Mouse (Mus musculus): ENCODE results near the gene Cisd3. TPM values are rescaled to one million over a fixed set of nuclear protein-coding genes. Genes with fewer than 3 reads are reported as not detected.
A peak's percentile ranks its signal among the peaks of the same experiment; 100 is the strongest.
"Not testable (repeated sequence)": the region's sequence is repeated elsewhere in the genome, so short reads cannot be mapped to it uniquely, and the experiment has no call there.

Gene Cisd3
- polyA plus RNA-seq, 2 experiments from 2014 or later = 91.3 to 99.5 TPM

DNA sequence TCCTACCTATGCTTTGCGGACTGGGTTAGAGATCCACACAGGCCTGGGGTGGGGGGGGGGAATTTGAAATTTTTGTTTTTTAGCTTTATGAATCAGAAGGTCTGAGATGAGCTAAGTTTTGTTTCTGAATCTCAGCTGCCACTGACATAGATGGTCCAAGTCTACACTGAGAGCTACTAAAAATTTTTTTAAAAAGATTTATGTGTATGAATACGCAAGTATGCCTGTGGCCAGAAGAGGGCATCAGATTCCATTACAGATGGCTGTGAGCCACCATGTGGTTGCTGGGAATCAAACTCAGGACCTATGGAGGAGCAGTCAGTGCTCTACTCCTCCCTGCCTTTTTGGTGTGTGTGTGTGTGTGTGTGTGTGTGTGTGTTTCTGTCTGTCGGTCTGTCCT, 28.7 kb downstream of the Cisd3 start:
- ATAC-seq = no peak

DNA sequence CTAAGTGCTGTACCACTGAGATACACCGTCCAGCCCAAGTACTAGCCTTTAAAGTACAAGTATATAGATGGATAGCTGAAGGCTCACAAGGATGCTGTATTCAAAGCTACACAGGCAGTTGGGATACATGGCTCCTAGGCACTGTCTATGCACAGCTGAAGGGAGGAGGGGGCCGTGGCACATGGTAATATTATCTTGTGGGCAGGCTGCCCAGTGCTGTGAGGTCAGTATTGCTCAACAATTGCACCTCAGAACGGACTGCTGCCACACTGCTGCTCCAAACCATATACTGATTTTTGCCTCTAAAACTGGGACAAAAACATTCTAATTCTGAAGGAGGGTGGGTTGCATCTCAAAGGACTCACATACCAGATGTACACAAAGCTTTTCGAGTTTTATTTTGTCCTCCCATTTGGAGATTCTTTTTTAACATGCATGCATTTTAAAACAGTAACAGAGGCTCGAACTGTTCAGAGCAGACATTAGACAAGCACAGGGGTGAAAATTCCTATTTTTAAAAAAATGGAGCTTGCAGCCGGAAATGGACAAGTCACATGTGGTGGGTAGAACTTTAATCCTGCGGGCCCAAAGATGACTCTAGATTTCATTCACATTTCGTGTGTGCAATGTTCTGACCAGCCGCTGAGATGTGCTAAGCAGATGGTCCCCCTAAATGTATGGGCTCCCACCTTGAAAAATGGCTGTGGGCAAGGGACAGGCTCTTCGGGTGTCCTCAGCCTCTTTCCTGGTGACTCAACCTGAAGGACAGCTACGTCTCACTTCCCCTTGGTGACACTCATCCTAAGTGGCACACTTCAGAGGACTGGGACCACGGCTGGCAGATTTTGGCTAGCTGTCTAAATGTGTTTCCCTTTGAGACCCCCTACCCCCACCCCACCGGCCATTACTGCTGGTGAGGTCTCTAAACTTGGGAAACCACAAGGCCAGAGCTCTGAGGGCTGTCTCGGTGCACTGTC, 29.4 kb downstream of the Cisd3 start:
- ATAC-seq = no peak

DNA sequence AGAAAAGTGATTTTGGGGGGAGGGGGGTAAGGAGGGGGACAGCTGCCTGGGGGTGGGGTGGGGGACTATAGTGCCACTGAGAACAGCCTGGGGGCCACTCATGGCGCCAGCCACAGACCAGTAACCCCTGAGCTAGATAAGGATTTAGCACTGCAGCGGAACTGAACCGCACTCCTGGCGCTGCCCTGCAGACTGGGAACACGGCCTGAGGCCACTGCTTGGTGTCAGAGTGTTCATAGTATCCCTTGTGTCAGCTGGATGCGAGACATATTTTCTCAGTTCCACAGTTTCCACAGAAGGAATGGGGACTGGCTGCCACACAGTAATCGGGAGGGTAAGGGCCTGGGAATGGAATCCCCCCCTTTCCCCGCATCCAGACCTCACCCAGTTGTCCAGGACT, 30.4 kb downstream of the Cisd3 start:
- ATAC-seq = no peak

DNA sequence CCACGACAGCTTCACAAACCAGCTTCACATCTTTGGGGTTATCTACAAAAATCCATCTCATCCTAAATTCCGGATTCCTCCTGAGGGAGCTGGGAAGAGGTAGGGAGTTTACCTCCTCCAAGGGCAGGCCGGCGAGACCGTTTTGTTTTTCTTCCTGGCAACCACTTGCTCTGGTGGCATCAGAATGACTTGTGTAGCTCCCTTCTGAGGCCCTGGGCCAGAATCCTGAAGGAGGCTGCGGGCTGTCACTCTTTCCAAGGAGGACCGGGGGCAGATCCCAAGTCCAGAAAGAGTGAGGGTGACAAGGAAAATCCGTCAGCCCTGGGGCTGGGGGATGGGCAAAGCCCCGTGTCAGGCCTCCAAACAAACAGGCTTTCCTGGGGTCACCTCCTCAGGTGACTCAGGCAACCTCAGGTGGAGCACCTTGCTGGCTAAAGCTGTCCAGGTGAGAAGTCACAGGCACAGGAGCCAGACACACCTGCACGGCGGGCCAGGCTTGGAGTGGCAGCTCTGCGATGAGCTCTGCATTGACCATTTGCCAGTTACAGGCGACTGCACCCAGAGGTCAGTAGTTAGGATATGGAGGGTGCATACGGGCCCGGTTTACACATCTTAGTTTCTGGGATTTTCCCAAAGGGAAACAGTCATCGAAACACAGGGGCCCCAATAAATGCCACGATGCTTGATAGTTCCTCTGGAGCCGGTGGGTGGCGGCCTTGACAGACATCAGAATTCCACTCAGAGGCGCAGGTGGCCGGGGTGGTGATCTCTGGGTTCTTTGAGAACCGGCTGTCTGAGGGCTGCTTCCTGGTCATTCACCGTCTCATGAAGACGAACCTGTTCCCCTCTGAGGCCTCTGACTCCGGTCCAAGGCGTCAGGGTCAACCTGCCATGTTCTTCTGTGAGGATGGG, 32.0 kb downstream of the Cisd3 start:
- ATAC-seq = no peak

DNA sequence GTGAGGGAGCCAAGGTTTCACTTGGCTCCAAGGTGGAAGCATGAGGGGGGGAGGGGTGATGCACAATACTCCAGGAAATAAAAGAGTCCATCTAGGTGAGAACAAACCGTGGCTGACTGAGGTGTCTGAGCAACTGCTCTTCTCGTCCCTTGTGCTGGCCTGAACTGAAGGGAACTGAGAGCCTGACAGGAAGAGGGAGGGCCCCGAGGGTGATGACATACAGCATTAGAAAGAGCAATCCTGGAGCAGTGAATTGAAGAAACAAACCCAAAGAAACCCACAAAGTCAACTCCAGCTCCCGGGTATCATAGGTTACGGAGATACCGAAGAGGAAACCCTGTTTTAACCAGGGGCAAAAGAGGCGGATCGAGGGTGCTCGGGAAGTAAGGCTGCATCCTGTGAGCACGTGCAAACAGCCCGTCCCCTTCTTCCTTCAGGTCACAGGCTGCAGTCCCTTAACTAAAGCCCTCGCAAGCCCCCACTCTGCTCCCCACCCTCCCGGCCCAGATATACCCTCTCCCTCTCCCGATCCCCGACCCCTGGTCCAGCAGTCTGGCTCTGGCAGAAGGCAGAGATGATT, 32.7 kb downstream of the Cisd3 start:
- ATAC-seq = peak; percentile 25

DNA sequence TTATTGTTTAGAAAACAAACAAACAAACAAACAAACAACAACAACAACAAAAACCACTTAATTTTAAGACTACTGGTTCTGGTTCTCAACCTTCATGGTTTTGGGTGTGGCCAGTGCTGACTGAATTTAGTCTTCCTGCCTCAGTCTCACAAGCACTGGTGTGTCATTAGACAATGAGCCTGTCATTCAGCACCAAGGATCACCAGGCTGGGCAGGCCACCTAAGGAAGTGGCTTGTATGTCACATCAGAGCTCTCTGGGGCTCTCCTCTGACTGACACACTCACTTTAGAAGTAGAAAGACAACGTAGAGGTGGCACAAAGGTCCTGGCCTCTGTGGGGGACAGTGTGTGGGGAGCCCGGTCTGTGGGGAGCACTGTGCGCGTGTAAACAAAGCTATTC, 33.4 kb downstream of the Cisd3 start:
- ATAC-seq = peak; percentile 85

DNA sequence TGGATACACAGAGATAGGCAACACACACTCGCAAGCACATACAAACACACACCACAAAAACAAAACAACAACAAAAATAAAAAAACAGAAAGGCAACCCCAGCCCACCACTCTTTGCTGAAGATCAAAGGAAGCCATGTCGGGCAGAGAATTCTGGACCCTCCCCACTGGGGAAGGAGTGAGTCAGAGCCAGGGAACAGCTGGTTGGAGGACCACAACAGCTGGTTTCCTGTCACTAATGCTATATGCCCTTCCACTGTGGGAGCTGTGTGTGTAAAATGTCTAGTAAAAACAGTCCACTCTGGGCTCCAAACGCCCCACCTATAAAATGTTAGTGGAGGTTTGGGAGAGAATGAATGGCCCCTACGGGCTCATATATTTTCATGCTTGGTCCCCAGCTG, 35.7 kb downstream of the Cisd3 start:
- no peak for ATAC-seq

DNA sequence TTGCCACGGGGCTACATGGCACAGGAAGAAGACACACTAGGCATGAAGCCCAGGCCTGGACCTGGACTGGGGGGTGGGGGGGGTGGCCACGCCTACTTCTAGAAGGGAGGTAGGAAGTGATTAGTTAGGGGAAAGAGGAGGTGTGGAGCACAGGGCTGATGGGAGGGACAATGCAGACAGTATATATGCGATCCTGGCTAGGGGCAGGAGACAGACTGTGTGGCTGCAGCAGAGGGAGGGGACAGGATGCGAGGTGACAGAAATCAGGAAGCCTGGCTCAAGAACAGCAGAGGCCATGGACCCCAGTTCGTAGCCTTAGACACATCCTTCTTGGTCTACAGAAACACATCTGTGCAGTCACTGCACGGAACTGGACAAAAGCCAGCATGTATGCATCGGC, 38.1 kb downstream of the Cisd3 start:
- ATAC-seq = no peak

DNA sequence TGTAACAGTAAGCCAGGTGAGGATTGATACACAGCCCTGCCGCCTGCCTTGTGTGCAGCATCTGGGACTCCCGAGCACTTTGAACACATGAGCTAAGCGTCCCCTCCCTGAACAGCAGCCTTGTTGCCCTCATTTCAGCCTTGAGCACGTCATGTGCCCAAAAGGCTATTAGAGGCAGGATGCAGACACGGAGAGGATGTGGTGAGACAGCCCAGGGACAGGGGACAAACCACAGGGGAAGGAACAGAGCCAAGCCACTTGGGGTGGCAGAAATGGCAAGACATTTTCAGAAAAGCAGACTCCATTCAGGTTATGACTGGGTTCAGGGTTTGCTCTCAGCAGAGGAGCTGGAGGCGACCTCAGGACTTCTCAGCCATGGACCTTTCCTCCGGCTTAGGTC, 42.7 kb downstream of the Cisd3 start:
- peak; percentile 98 for ATAC-seq

DNA sequence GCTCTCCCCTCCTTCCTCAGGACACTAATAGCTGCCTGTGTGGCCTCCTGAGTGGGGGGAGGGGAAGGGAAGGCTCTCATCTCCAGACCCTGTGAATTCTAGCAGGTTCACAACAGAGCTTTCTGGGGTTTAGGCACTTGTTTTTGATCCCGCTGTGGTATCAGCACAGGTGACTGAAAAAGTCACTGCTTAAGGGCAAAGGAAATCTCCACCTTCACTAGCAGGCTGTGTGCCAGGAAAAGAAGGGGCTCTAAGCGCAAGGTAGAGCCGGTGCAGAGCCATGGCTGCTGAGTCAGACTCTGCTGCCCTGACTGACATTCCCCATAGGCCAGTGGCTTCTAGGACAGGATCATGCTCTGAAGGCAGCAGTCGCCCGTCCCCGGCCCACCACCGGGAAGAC, 43.1 kb downstream of the Cisd3 start:
- peak; percentile 8 for ATAC-seq

DNA sequence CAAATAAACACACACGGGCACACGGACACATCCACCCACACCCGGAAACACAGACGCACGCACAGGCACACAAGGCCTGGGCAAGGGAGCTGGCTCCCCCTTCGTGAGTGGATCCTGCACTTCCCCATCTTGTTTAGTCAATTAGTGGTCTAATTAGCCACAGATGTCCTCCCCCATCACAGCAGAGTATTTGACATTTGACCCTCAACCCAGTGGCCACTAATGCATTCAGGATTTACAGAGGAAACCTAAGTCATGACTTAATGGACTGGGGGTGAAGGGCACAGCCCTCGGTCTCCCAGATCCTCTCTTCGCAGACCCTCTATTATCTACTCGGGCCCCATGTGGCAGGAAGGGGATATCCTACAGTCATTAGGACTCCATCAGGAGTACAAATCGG, 48.1 kb downstream of the Cisd3 start:
- ATAC-seq = no peak

DNA sequence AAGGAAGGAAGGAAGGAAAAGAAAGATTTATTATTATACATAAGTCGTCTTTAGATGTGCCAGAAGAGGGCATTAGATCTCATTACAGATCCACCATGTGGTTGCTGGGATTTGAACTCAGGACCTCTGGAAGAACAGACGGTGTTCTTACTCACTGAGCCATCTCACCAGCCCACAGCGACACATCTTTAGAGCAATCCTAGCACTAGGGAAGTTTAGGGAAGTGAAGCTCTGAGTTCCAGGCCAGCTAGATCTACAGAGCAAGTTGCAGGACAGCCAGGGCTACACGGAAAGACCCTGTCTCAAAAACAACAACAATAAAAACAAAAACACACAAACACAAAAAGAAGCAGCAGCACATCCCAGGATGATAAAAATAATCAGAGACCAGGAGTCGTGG, 49.2 kb downstream of the Cisd3 start:
- ATAC-seq = not testable (repeated sequence)

DNA sequence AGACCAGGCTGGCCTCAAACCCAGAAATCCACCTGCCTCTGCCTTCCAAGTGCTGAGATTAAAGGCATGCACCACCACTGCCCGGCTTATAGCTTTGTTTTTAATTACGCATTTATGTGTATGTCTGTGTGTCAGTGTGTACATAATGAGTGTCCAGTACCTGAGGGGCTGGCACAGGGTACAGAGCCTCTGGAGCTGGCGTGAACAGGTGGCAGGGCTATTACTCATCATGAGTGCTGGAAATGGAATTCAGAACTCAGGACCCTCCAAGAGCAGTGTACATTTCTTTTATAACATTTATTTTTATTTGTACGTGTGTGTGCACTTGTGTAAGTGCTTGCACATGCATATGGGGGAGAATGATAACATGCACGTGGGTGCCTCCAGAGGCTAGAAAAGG, 51.0 kb downstream of the Cisd3 start:
- no peak for ATAC-seq

DNA sequence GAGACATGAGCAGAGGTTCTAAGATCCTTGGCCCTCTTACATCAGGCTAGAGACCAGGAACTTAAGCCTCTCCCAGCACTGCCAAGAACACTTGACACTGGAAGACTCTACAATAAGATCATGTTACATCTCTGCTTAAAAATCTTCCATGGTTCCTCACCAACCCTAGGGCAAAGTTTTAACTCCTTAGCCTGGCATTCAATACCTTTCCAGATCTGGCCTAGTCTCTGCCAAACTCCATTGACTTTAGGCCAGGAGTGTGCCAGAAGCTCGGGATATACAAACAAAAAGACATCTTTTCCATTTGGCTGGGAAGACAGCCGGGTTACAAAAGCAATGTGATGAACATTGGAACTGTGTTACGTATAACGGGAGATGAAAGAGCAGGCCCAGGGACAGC, 52.0 kb downstream of the Cisd3 start:
- no peak for ATAC-seq

Other genes starting within 250 kb of the Cisd3 start
- gene 4933428G20Rik, start 185.5 kb upstream of the Cisd3 start, polyA plus RNA-seq (2017; shearing (Covaris generic)) = not detected
- gene Srcin1, start 109.6 kb upstream of the Cisd3 start, polyA plus RNA-seq (2017; shearing (Covaris generic)) = not detected
- gene Epop, start 56.1 kb upstream of the Cisd3 start, polyA plus RNA-seq (2017; shearing (Covaris generic)) = under 1 TPM; 0.40 to 0.61 TPM
- 10 to 100 TPM; 13.9 to 15.2 TPM for gene Mllt6, start 22.4 kb upstream of the Cisd3 start, polyA plus RNA-seq (2017; shearing (Covaris generic))
- 1 to 10 TPM; 3.1 to 4.7 TPM for gene Pcgf2, start 14.7 kb downstream of the Cisd3 start, polyA plus RNA-seq (2017; shearing (Covaris generic))
- gene Psmb3, start 17.6 kb downstream of the Cisd3 start, polyA plus RNA-seq (2017; shearing (Covaris generic)) = 100 to 1,000 TPM; 422 to 486 TPM
- 1 to 10 TPM; 2.0 to 2.3 TPM for gene Pip4k2b, start 58.9 kb downstream of the Cisd3 start, polyA plus RNA-seq (2017; shearing (Covaris generic))
- 10 to 100 TPM; 21.3 to 22.8 TPM for gene Cwc25, start 80.7 kb downstream of the Cisd3 start, polyA plus RNA-seq (2017; shearing (Covaris generic))
- gene 1700001P01Rik, start 90.1 kb downstream of the Cisd3 start, polyA plus RNA-seq (2017; shearing (Covaris generic)) = under 1 TPM in 1 of 2 experiments, not detected in 1; 0.74 TPM
- 1,000 to 10,000 TPM; 1,077 to 1,095 TPM for gene Rpl23, start 96.6 kb downstream of the Cisd3 start, polyA plus RNA-seq (2017; shearing (Covaris generic))
- 10 to 100 TPM; 44.4 to 52.4 TPM for gene Lasp1, start 113.2 kb downstream of the Cisd3 start, polyA plus RNA-seq (2017; shearing (Covaris generic))
- 1 to 10 TPM; 1.6 to 1.7 TPM for gene B230217C12Rik, start 155.0 kb downstream of the Cisd3 start, polyA plus RNA-seq (2017; shearing (Covaris generic))
- under 1 TPM; 0.29 to 0.74 TPM for gene Fbxo47, start 198.3 kb downstream of the Cisd3 start, polyA plus RNA-seq (2017; shearing (Covaris generic))

Data from activated CD4-positive, CD25-positive, alpha-beta regulatory T cell, adult 4 months (primary cell).